Comparison of ENCODE assay signal across 8 mouse cellular contexts in genomic region chr12:58802410-58802809, GRCm38 (mm10).
DNase-seq lines count a peak whose midpoint lies in the region; ATAC-seq and TF ChIP-seq lines count a peak whose summit lies in the region.

No protein-coding gene starts in this region.

- peak; percentile 85 for DNase-seq in adipocyte (ENCODE audit: low spot score)
- peak; percentile 33 to 71 for DNase-seq in cerebellum, postnatal 25 days
- DNase-seq in gastrocnemius, adult 2 months = peak; percentile 73
- DNase-seq in left cerebral cortex, adult 9 months (ENCODE audit: low spot score in 2 of 2) = peak; percentile 22 to 86
- DNase-seq in spleen, postnatal 14 days (ENCODE audit: low spot score in 2 of 2) = peak; percentile 15 to 47

- peak; percentile 74 for TF ChIP-seq CTCF in gastrocnemius, adult 2 months (IDR thresholded peaks at IDR 0.05)

- H3K4me2 ChIP-seq in intestine, embryonic 15.5 days (replicated peaks) = no peak overlapping the region
- no peak overlapping the region for H3K4me2 ChIP-seq in midbrain, embryonic 13.5 days (replicated peaks)

- 42% methylated on average over 4 of the region's 4 CpGs for WGBS in intestine, embryonic 15.5 days
- 40% methylated on average over 4 of the region's 4 CpGs for WGBS in midbrain, embryonic 13.5 days

- H3K36me3 ChIP-seq in intestine, embryonic 15.5 days = no peaks in the 10 kb centered on the region
- no peaks in the 10 kb centered on the region for H3K36me3 ChIP-seq in midbrain, embryonic 13.5 days

- intact Hi-C loops in gastrocnemius, adult 2 months (cut with DNase I) = loop anchor here (5.0 kb wide), 1 partner anchor 975 kb away; no protein-coding TSS in a partner anchor

- no peak overlapping the region for H3K4me3 ChIP-seq in gastrocnemius, adult 2 months
- no peak overlapping the region for H3K4me3 ChIP-seq in intestine, embryonic 15.5 days (replicated peaks)
- no peak overlapping the region for H3K4me3 ChIP-seq in midbrain, embryonic 13.5 days (replicated peaks)

- ATAC-seq in intestine, embryonic 15.5 days = peak; percentile 63; the same call in 1 of the 2 replicates
- peak; percentile 88; the same call in 1 of the 2 replicates for ATAC-seq in midbrain, embryonic 13.5 days
- no peak for ATAC-seq in erythroid progenitor cell, adult 5-6 weeks (replicated peaks; ENCODE audit: low FRiP score, poor library complexity, severe bottlenecking)

- no peaks in the 10 kb centered on the region for H3K27me3 ChIP-seq in intestine, embryonic 15.5 days (replicated peaks)
- H3K27me3 ChIP-seq in midbrain, embryonic 13.5 days = no peaks in the 10 kb centered on the region

- H3K27ac ChIP-seq in gastrocnemius, adult 2 months = no peak overlapping the region
- H3K27ac ChIP-seq in intestine, embryonic 15.5 days = no peak overlapping the region
- H3K27ac ChIP-seq in midbrain, embryonic 13.5 days = no peak overlapping the region

- no peaks in the 10 kb centered on the region for H3K4me1 ChIP-seq in intestine, embryonic 15.5 days (replicated peaks)
- H3K4me1 ChIP-seq in midbrain, embryonic 13.5 days (replicated peaks) = no peaks in the 10 kb centered on the region

- no peaks in the 10 kb centered on the region for H3K9me3 ChIP-seq in intestine, embryonic 15.5 days
- no peaks in the 10 kb centered on the region for H3K9me3 ChIP-seq in midbrain, embryonic 13.5 days

- H3K9ac ChIP-seq in intestine, embryonic 15.5 days = no peak overlapping the region
- H3K9ac ChIP-seq in midbrain, embryonic 13.5 days (replicated peaks) = no peak overlapping the region

Comparison
In these comparisons a context has a peak if more than half of its experiments do, and no peak if none do; other contexts are left out.
1. DNase-seq: peak in every context shown above with its lines; median percentile 85 in adipocyte; 73 in gastrocnemius, adult 2 months; 54 in left cerebral cortex, adult 9 months; 52 in cerebellum, postnatal 25 days; 31 in spleen, postnatal 14 days.